In genomic region chr7:99189885-99190284, GRCm38 (mm10) we compare ENCODE assay signal across 22 mouse cellular contexts. TPM values are rescaled to one million over a fixed set of nuclear protein-coding genes. Genes with fewer than 3 reads are reported as not detected.
DNase-seq lines count a peak whose midpoint lies in the region; ATAC-seq lines count a peak whose summit lies in the region.
"Had no signal": no experiment of that assay in that cellular context is flagged by ENCODE, and none has a peak within 500 bp of the region (broad histone marks: within the 10 kb centered on the region; RNA-seq: fewer than 3 reads in every experiment).

No protein-coding gene starts in this region.

- ATAC-seq in CD4-positive, CD25-positive, alpha-beta regulatory T cell, adult 4 months: peak; percentile 95
- peak; percentile 77 for ATAC-seq in granulocyte monocyte progenitor cell, adult 5-6 weeks (replicated peaks; ENCODE audit: poor library complexity, severe bottlenecking)
- ATAC-seq in megakaryocyte progenitor cell, adult 5-6 weeks (replicated peaks; ENCODE audit: poor library complexity): peak; percentile 73
- ATAC-seq: hindbrain, embryonic 16.5 days had no signal

- peak; percentile 55 for DNase-seq in 416B (ENCODE audit: low read depth)
- no peak for DNase-seq in ovary, postnatal 10 days (ENCODE audit: low spot score)
- DNase-seq in kidney, postnatal 14 days: no peak
- DNase-seq in cerebellum, adult 9-10 months: no peak
- DNase-seq: adrenal gland, postnatal 36 days; cerebellum, adult 2 months; heart, adult 11 months; heart, postnatal 14 days; kidney, adult 11 months; right cerebral cortex, postnatal 14 days; thymus, adult 18-20 months; thymus, postnatal 4 days had no signal

RNA-seq across cellular contexts. Expression of gene Dgat2, which starts 7.4 kb away (rescaled TPM):
- polyA plus RNA-seq in CD4-positive, CD25-positive, alpha-beta regulatory T cell, adult 4 months (2017; shearing (Covaris generic)): 1 to 10 TPM; 3.1 to 4.4 TPM
- 9.6 and 13.9 TPM in 2 replicates for total RNA-seq in granulocyte monocyte progenitor cell, adult 5-6 weeks (2014; fragmentation: Nextera tagmentation)
- total RNA-seq in granulocyte monocyte progenitor cell, adult 5-6 weeks (2017): 6.7 and 7.9 TPM in 2 replicates
- total RNA-seq in megakaryocyte progenitor cell, adult 5-6 weeks (2015): 11.4 and 12.2 TPM in 2 replicates
- total RNA-seq in megakaryocyte progenitor cell, adult 5-6 weeks (2017): 8.5 and 12.2 TPM in 2 replicates
- total RNA-seq: megakaryocyte-erythroid progenitor cell, adult 5-6 weeks had no signal

RNA-seq across cellular contexts. Expression of gene Mogat2, which starts 48.5 kb away (rescaled TPM):
- not detected for polyA plus RNA-seq in CD4-positive, CD25-positive, alpha-beta regulatory T cell, adult 4 months (2017; shearing (Covaris generic))
- total RNA-seq in granulocyte monocyte progenitor cell, adult 5-6 weeks (2014; fragmentation: Nextera tagmentation): 1.5 and 6.2 TPM in 2 replicates
- total RNA-seq in granulocyte monocyte progenitor cell, adult 5-6 weeks (2017): 3.6 and 4.8 TPM in 2 replicates
- total RNA-seq in megakaryocyte progenitor cell, adult 5-6 weeks (2015): 7.4 and 8.2 TPM in 2 replicates
- 8.2 and 9.8 TPM in 2 replicates for total RNA-seq in megakaryocyte progenitor cell, adult 5-6 weeks (2017)
- total RNA-seq: G1E; gastrocnemius, adult 8-10 months; heart, postnatal 14 days; layer of hippocampus, adult 2 months; left cerebral cortex, postnatal 25 days; megakaryocyte-erythroid progenitor cell, adult 5-6 weeks; midbrain, postnatal 0 days had no signal
- polyA plus RNA-seq: cerebellum, adult 2 months had no signal

RNA-seq across cellular contexts. Expression of gene Uvrag, which starts 48.9 kb away (rescaled TPM):
- polyA plus RNA-seq in CD4-positive, CD25-positive, alpha-beta regulatory T cell, adult 4 months (2017; shearing (Covaris generic)): 1 to 10 TPM; 5.7 to 9.5 TPM
- 25.7 and 31.0 TPM in 2 replicates for total RNA-seq in granulocyte monocyte progenitor cell, adult 5-6 weeks (2014; fragmentation: Nextera tagmentation)
- total RNA-seq in granulocyte monocyte progenitor cell, adult 5-6 weeks (2017): 26.8 and 38.7 TPM in 2 replicates
- total RNA-seq in megakaryocyte progenitor cell, adult 5-6 weeks (2015): 22.6 and 24.6 TPM in 2 replicates
- total RNA-seq in megakaryocyte progenitor cell, adult 5-6 weeks (2017): 33.9 TPM in 2 replicates
